Mouse (Mus musculus) cerebellum, adult 2 months (tissue): ENCODE data around the gene Fam83c. TPM values are rescaled to one million over a fixed set of nuclear protein-coding genes. Genes with fewer than 3 reads are reported as not detected.

ENCODE experiments used
- DNase-seq, 2 experiments: peaks; one replicate each; pipeline ENCODE4 v3.0.0; 2021
- H3K27ac ChIP-seq: fragments of 200-500 bp; 2 replicates; pipeline ENCODE4 v1.5.1; 2012; ENCODE audit warnings: low read length, control low read depth, inconsistent platforms; ENCODE audit not compliant: insufficient read depth
- H3K27me3 ChIP-seq: fragments of 200-500 bp; 2 replicates; pipeline ENCODE4 v1.6.1; 2012; ENCODE audit warnings: inconsistent platforms, mild to moderate bottlenecking, low read length, moderate library complexity; ENCODE audit not compliant: control insufficient read depth, insufficient read depth
- H3K4me1 ChIP-seq: fragments of 200-500 bp; 2 replicates; pipeline ENCODE4 v1.6.1; 2011; ENCODE audit warnings: low read length; ENCODE audit not compliant: control insufficient read depth, insufficient read depth
- H3K4me3 ChIP-seq: fragments of 200-500 bp; replicated peaks from 2 replicates; pipeline ENCODE3; 2011; ENCODE audit warnings: mild to moderate bottlenecking, low read depth, low read length, control low read depth; ENCODE audit not compliant: insufficient read depth
- CTCF ChIP-seq: fragments of 200-500 bp; IDR thresholded peaks from 2 replicates; pipeline ENCODE4 v1.5.1; 2011; ENCODE audit warnings: low read depth, mild to moderate bottlenecking, control low read depth, low read length, moderate library complexity, borderline replicate concordance; ENCODE audit not compliant: insufficient read depth
- POLR2A ChIP-seq: fragments of 200-500 bp; IDR thresholded peaks from 2 replicates; pipeline ENCODE4 v1.6.1; 2011; ENCODE audit warnings: low read length, control low read depth, borderline replicate concordance; ENCODE audit not compliant: insufficient read depth
- WGBS: fragments of 180-500 bp; shearing (Covaris S2); methylation state at CpG from one replicate; pipeline ENCODE4 v1.1.7; 2018; 5-methylcytosine and 5-hydroxymethylcytosine counted together
- polyA plus RNA-seq: library from polyadenylated mRNA; depleted of rRNA; stranded (reverse); fragments of >200 nt; gene quantifications from 2 replicates; pipeline ENCODE4 v1.2.3, GENCODE M21; 2012

Gene Fam83c
- polyA plus RNA-seq, 1 experiment, result not detected

DNA sequence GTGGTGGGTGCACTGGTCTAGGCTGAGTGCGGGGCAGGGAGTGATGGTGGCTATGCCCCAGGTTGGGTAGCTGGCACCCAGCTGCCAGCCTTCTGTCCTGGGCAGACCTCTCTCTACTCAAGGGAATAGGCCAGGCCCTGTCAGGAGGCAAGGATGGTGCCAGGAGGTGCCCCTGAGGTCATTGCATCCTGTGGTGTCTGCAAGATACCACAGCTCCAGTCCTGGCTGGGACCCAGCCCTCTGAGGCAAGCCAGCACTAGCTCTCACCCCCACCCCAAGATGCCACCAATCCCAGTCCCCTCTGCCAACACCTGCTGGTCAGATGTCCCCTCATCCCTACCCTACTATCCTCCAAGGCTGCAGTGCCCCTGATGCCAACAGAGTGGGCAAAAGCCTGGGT lies 18.5 kb downstream of the Fam83c start:
- peak overlapping the region; percentile 85 for H3K27ac ChIP-seq
- WGBS, result 16% methylated on average over 1 of the region's 1 CpGs

DNA sequence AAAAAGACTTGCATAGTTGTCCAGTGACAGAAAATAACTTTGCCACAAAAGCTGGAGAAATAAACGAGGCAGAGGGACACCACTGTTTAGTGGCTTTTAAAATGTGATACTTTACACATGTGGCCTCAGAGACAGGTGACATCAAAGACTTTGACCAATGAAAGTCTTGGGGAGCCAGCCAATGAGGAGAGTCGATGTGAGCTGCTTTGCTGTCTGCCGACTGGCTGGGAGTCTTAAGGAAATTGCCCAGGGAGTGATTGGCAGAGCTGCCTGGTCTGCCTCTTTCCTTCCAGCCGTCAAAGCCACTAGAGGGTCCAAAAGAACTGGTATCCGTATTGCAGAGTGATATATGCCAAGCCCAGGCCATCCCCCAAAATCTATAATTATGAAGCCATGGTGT lies 19.8 kb downstream of the Fam83c start:
- no peak overlapping the region for H3K4me3 ChIP-seq
- no peak for TF ChIP-seq POLR2A
- no peak for TF ChIP-seq CTCF
- H3K27ac ChIP-seq, result 0 out of 2 replicates have a peak overlapping the region, but pooled peaks have one; percentile 85
- no peaks in the 10 kb centered on the region for H3K27me3 ChIP-seq
- 18% methylated on average over 5 of the region's 5 CpGs for WGBS
- peak; percentile 37 to 56 for DNase-seq
- H3K4me1 ChIP-seq, result peaks cover 70% of the 10 kb centered on the region

More for the DNA sequence above, 18.5 kb downstream of the Fam83c start:
- TF ChIP-seq CTCF (no peak), POLR2A (no peak)
- DNase-seq, result peak; percentile 75 to 77
- no peak overlapping the region for H3K4me3 ChIP-seq
- peaks cover 61% of the 10 kb centered on the region for H3K4me1 ChIP-seq
- H3K27me3 ChIP-seq, result no peaks in the 10 kb centered on the region

- Histone ChIP-seq H3K4me1 (peaks cover 69% of the 10 kb centered on the region), H3K4me3 (no peak overlapping the region), H3K27ac (peak overlapping the region; percentile 30), H3K27me3 (no peaks in the 10 kb centered on the region)
- peak in 1 of 2 experiments; percentile 25 for DNase-seq
- TF ChIP-seq CTCF (no peak), POLR2A (no peak)
- WGBS, result 62% methylated on average over 4 of the region's 4 CpGs
Measured at GRCm38 (mm10) chr2:155812637-155813036, 22.0 kb downstream of the Fam83c start.

- peaks cover 69% of the 10 kb centered on the region for H3K4me1 ChIP-seq
- no peaks in the 10 kb centered on the region for H3K27me3 ChIP-seq
- H3K4me3 ChIP-seq, result peak overlapping the region; percentile 6
- WGBS, result 11% methylated on average over 16 of the region's 16 CpGs
- peak overlapping the region; percentile 30 for H3K27ac ChIP-seq
- TF ChIP-seq CTCF (peak; percentile 98), POLR2A (no peak)
- peak; percentile 95 to 99 for DNase-seq
Measured at GRCm38 (mm10) chr2:155811821-155812396, 22.7 kb downstream of the Fam83c start.

GRCm38 (mm10) chr2:155809620-155810019 lies 25.0 kb downstream of the Fam83c start:
- Histone ChIP-seq H3K27ac (peak overlapping the region; percentile 30), H3K4me1 (peaks cover 68% of the 10 kb centered on the region), H3K27me3 (no peaks in the 10 kb centered on the region), H3K4me3 (no peak overlapping the region)
- no peak for TF ChIP-seq CTCF
- TF ChIP-seq POLR2A, result no peak
- WGBS, result 31% methylated on average over 4 of the region's 4 CpGs
- DNase-seq, result peak in 1 of 2 experiments; percentile 47

DNA sequence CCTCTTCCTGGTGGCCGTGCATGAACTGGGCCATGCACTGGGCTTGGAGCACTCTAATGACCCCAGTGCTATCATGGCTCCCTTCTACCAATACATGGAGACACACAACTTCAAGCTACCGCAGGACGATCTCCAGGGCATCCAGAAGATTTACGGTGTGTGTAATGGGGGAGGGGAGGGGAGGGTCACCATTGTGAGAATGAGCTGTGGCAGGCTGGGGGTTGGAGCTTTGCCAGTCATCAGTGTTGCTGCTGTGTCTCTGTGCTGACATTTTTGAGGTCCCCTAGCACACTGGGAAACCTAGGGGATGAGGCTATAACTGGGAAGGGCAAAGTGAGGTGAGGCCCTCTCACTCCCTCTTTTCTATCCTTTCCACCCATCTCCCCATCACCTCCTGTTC lies 27.2 kb downstream of the Fam83c start:
- peaks cover 64% of the 10 kb centered on the region for H3K4me1 ChIP-seq

DNA sequence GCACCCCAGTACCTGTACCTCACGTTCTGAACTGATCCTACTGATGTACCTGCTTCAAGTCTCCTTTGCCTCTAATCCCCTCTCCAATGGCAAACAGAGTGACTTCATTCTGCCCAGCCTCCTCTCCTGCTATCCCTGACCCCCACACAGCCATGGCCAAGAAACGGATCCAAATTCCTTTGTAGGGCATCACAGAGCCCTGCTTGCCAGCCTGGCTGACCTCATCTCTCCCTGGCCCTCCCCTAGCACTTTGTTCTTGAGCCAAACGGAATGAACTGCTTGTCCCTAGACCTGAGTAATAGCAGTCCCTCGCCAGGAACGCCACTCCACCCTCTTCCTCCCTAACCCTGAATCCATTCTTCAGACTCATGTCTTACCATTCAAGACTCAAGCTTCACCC lies 28.1 kb downstream of the Fam83c start:
- peak; percentile 76; the same call in 1 of the 2 replicates for TF ChIP-seq POLR2A
- no peak; the same call in 1 of the 2 replicates for TF ChIP-seq CTCF
- no peak overlapping the region for H3K4me3 ChIP-seq
- H3K27ac ChIP-seq, result peak overlapping the region; percentile 96
- peaks cover 56% of the 10 kb centered on the region for H3K4me1 ChIP-seq
- DNase-seq, result peak; percentile 91 to 98
- H3K27me3 ChIP-seq, result no peaks in the 10 kb centered on the region
- WGBS, result 8% methylated on average over 5 of the region's 5 CpGs

More for the DNA sequence above, 27.2 kb downstream of the Fam83c start:
- TF ChIP-seq POLR2A (no peak), CTCF (no peak)
- peak in 1 of 2 experiments; percentile 43 for DNase-seq
- no peak overlapping the region for H3K4me3 ChIP-seq
- WGBS, result 33% methylated on average over 4 of the region's 4 CpGs
- no peaks in the 10 kb centered on the region for H3K27me3 ChIP-seq
- peak overlapping the region; percentile 91 for H3K27ac ChIP-seq

GRCm38 (mm10) chr2:155805925-155806255 lies 28.8 kb downstream of the Fam83c start:
- Histone ChIP-seq H3K27ac (peak overlapping the region; percentile 96), H3K27me3 (no peaks in the 10 kb centered on the region), H3K4me3 (no peak overlapping the region), H3K4me1 (peaks cover 50% of the 10 kb centered on the region)
- no peak for DNase-seq
- 41% methylated on average over 6 of the region's 6 CpGs for whole genome bisulfite sequencing
- TF ChIP-seq POLR2A (no peak), CTCF (no peak)
